Mouse (Mus musculus) hindbrain, embryonic 12.5 days (tissue): ENCODE data around the gene Chmp4b. TPM values are rescaled to one million over a fixed set of nuclear protein-coding genes. Genes with fewer than 3 reads are reported as not detected.

ENCODE experiments used
- ATAC-seq: fragments of 200-750 bp; cut with Nextera tagmentation; 2 replicates; pipeline ENCODE4 v1.8.0; 2017; ENCODE audit warnings: moderate TSS enrichment; ENCODE audit not compliant: low FRiP score
- H3K27ac ChIP-seq: fragments of 300-500 bp; sonication (generic); 2 replicates; pipeline ENCODE4 v1.5.1; 2016; ENCODE audit warnings: mild to moderate bottlenecking
- H3K27me3 ChIP-seq: fragments of 300-500 bp; sonication (generic); 2 replicates; pipeline ENCODE4 v1.6.1; 2016; ENCODE audit warnings: mild to moderate bottlenecking
- H3K36me3 ChIP-seq: fragments of 300-500 bp; sonication (generic); 2 replicates; pipeline ENCODE4 v1.6.1; 2016; ENCODE audit warnings: mild to moderate bottlenecking
- H3K4me1 ChIP-seq: fragments of 300-500 bp; sonication (generic); 2 replicates; pipeline ENCODE4 v1.6.1; 2016
- H3K4me2 ChIP-seq: fragments of 300-500 bp; sonication (generic); replicated peaks from 2 replicates; pipeline ENCODE4 v1.6.1; 2016; ENCODE audit warnings: mild to moderate bottlenecking
- H3K4me3 ChIP-seq: fragments of 300-500 bp; sonication (generic); 2 replicates; pipeline ENCODE4 v1.5.1; 2016; ENCODE audit warnings: mild to moderate bottlenecking
- H3K9ac ChIP-seq: fragments of 300-500 bp; sonication (generic); 2 replicates; pipeline ENCODE4 v1.6.1; 2016; ENCODE audit warnings: mild to moderate bottlenecking, moderate library complexity
- H3K9me3 ChIP-seq: fragments of 300-500 bp; sonication (generic); replicated peaks from 2 replicates; pipeline ENCODE4 v1.6.1; 2016; ENCODE audit warnings: mild to moderate bottlenecking
- WGBS: fragments of 180-500 bp; shearing (Covaris S2); methylation state at CpG from one replicate; pipeline ENCODE4 v1.1.7; 2016; 5-methylcytosine and 5-hydroxymethylcytosine counted together
- polyA plus RNA-seq: library from polyadenylated mRNA; unstranded; fragments of >200 nt; fragmentation: Nextera tagmentation; extraction: Ambion mirVana; gene quantifications from 2 replicates; pipeline ENCODE4 v1.2.1, GENCODE M21; 2016

Chmp4b gene
- 26.6 and 28.4 TPM in 2 replicates for polyA plus RNA-seq

DNA sequence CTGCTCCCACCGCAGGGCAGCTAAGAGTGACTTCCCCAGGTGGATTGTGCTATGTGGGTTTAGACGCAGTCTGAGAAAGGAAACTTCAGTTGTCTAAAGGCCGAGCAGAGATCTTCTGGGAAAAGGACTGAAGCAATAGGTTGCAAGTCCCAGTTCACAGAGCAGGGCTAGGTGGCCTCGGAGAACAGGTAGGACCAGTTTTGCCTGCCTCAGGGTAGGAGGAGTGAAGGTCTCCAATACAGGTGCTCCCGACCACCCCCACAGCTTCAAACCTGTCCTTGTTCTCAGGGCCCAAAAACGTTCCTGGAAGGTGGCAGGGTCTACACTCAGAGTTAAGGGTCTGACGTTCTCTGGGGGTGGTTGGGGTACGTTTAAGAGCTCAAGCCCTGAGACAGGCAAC, at the start of gene Chmp4b:
Gene Chmp4b (plus strand): TSS at position 343 of the 400 bp plus-strand sequence.
- no peaks in the 10 kb centered on the region for H3K27me3 ChIP-seq
- no peaks in the 10 kb centered on the region for H3K9me3 ChIP-seq
- ATAC-seq: no peak
- no peak within 1 kb of the TSS for H3K4me3 ChIP-seq
- no peak within 1 kb of the TSS for H3K4me2 ChIP-seq
- 54% methylated on average over 8 of the region's 8 CpGs for WGBS
- H3K27ac ChIP-seq: no peak within 1 kb of the TSS
- H3K9ac ChIP-seq: no peak within 1 kb of the TSS
- no peaks in the 10 kb centered on the region for H3K4me1 ChIP-seq
- no peaks in the 10 kb centered on the region for H3K36me3 ChIP-seq

GRCm38 (mm10) chr2:154603007-154603637, 48.4 kb upstream of the Chmp4b start:
- ATAC-seq: no peak; the same call in 1 of the 2 replicates
- H3K4me3 ChIP-seq: peak overlapping the region; percentile 70
- H3K4me1 ChIP-seq: peaks cover 13% of the 10 kb centered on the region
- H3K4me2 ChIP-seq: peak overlapping the region; percentile 67
- H3K9ac ChIP-seq: peak overlapping the region; percentile 80
- H3K9me3 ChIP-seq: no peaks in the 10 kb centered on the region
- peak overlapping the region; percentile 26 for H3K27ac ChIP-seq
- WGBS: 17% methylated on average over 22 of the region's 22 CpGs
- H3K36me3 ChIP-seq: no peaks in the 10 kb centered on the region
- H3K27me3 ChIP-seq: no peaks in the 10 kb centered on the region

- under 1% methylated on average over 13 of the region's 13 CpGs for WGBS
- H3K27me3 ChIP-seq: no peaks in the 10 kb centered on the region
- H3K4me3 ChIP-seq: peak within 1 kb of the TSS; percentile 70
- no peaks in the 10 kb centered on the region for H3K9me3 ChIP-seq
- H3K9ac ChIP-seq: peak within 1 kb of the TSS; percentile 80
- no peaks in the 10 kb centered on the region for H3K36me3 ChIP-seq
- peak within 1 kb of the TSS; percentile 26 for H3K27ac ChIP-seq
- ATAC-seq: peak; percentile 100
- H3K4me2 ChIP-seq: peak within 1 kb of the TSS; percentile 67
- H3K4me1 ChIP-seq: peaks cover 13% of the 10 kb centered on the region
Observed at GRCm38 (mm10) chr2:154603638-154604153, 47.8 kb upstream of the Chmp4b start, which contains the start of gene Pxmp4. Pxmp4 (minus strand) TSS chr2:154603708.

- no peaks in the 10 kb centered on the region for H3K27me3 ChIP-seq
- no peaks in the 10 kb centered on the region for H3K9me3 ChIP-seq
- no peaks in the 10 kb centered on the region for H3K36me3 ChIP-seq
- H3K9ac ChIP-seq: no peak overlapping the region
- H3K4me3 ChIP-seq: peak overlapping the region; percentile 70
- peak overlapping the region; percentile 67 for H3K4me2 ChIP-seq
- H3K4me1 ChIP-seq: peaks cover 13% of the 10 kb centered on the region
- H3K27ac ChIP-seq: no peak overlapping the region
- ATAC-seq: no peak
- WGBS: 38% methylated on average over 7 of the region's 7 CpGs
Observed at GRCm38 (mm10) chr2:154604156-154604555, 47.3 kb upstream of the Chmp4b start.

GRCm38 (mm10) chr2:154606965-154607364, 44.5 kb upstream of the Chmp4b start:
- H3K9ac ChIP-seq: no peak overlapping the region
- H3K27ac ChIP-seq: no peak overlapping the region
- H3K9me3 ChIP-seq: no peaks in the 10 kb centered on the region
- WGBS: 89% methylated on average over 1 of the region's 1 CpGs
- no peaks in the 10 kb centered on the region for H3K36me3 ChIP-seq
- no peak overlapping the region for H3K4me2 ChIP-seq
- no peaks in the 10 kb centered on the region for H3K27me3 ChIP-seq
- no peak for ATAC-seq
- no peak overlapping the region for H3K4me3 ChIP-seq
- peaks cover 13% of the 10 kb centered on the region for H3K4me1 ChIP-seq

- 63% methylated on average over 10 of the region's 10 CpGs for WGBS
- no peaks in the 10 kb centered on the region for H3K27me3 ChIP-seq
- H3K4me2 ChIP-seq: no peak overlapping the region
- no peak for ATAC-seq
- H3K27ac ChIP-seq: no peak overlapping the region
- H3K4me1 ChIP-seq: peaks cover 15% of the 10 kb centered on the region
- no peaks in the 10 kb centered on the region for H3K9me3 ChIP-seq
- H3K4me3 ChIP-seq: no peak overlapping the region
- no peak overlapping the region for H3K9ac ChIP-seq
- no peaks in the 10 kb centered on the region for H3K36me3 ChIP-seq
Observed at GRCm38 (mm10) chr2:154609050-154609767, 42.3 kb upstream of the Chmp4b start.

DNA sequence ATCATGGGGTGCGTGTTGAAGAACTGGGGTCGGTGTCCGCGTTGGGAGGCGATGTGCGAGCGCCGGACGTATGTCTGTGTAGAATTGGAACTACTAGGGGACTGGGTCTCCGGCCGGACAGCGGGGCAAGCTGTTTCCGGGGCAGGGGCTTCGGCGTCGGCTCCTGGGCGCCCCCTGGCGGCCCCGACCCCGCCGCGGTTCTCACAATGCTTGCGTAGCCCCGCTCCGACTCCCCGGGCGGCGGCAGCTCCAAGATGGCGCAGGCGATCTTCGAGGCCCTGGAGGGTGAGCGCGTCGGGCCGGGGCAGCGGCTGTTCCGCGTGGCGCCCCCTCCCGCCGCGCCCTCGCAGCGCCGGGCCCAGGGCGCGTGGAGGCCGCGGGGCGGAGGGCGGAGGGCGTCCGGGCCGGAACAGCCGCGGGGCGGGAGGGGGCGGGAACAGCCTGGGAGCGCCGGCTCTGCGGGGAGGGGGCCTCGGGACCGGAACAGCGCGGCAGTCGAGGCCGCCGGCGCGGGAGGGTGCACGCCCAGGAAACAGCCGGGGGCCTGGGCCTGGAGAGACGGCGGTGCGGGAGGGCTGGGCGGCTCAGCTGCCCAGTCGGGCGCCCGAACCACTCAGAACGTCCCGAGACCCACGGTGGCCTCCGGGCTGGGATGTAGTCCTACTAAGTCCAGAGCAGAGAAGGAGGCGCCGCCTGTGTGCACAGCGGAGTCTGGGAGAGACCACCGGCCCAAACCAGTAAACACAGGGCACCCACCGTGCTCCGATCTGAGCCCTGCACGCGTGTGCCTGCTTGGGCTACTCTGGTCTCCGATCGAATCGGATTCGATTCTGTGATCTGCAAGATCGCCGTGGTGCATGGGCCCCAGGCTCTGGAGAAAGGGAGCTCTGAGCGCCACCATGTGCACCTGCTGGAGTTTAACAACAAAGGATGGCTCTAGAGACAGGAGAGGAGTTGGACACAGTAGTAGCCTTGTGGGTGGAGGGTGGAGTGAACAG, 38.1 kb upstream of the Chmp4b start, which contains the start of the genes Zfp341 and 4930519P11Rik:
Gene Zfp341 (plus strand): TSS at position 180 of the 998 bp plus-strand sequence.
Gene 4930519P11Rik (minus strand): TSS at position 320 of the 998 bp plus-strand sequence.
- Histone ChIP-seq H3K27me3 (no peaks in the 10 kb centered on the region), H3K9ac (peak within 1 kb of the TSS; percentile 78), H3K4me2 (peak within 1 kb of the TSS; percentile 67), H3K27ac (peak within 1 kb of the TSS; percentile 96), H3K36me3 (no peaks in the 10 kb centered on the region), H3K4me3 (peak within 1 kb of the TSS; percentile 55), H3K4me1 (peaks cover 17% of the 10 kb centered on the region), H3K9me3 (no peaks in the 10 kb centered on the region)
- under 1% methylated on average over 78 of the region's 98 CpGs for WGBS
- ATAC-seq: peak; percentile 95

- no peak overlapping the region for H3K27ac ChIP-seq
- no peaks in the 10 kb centered on the region for H3K27me3 ChIP-seq
- no peaks in the 10 kb centered on the region for H3K9me3 ChIP-seq
- H3K4me3 ChIP-seq: no peak overlapping the region
- no peaks in the 10 kb centered on the region for H3K36me3 ChIP-seq
- 78% methylated on average over 19 of the region's 19 CpGs for WGBS
- peak overlapping the region; percentile 67; the same call in 1 of the 2 replicates for H3K4me2 ChIP-seq
- peak overlapping the region; percentile 29; the same call in 1 of the 2 replicates for H3K9ac ChIP-seq
- no peak for ATAC-seq
- peaks cover 17% of the 10 kb centered on the region for H3K4me1 ChIP-seq
Observed at GRCm38 (mm10) chr2:154614841-154615576, 36.5 kb upstream of the Chmp4b start.

DNA sequence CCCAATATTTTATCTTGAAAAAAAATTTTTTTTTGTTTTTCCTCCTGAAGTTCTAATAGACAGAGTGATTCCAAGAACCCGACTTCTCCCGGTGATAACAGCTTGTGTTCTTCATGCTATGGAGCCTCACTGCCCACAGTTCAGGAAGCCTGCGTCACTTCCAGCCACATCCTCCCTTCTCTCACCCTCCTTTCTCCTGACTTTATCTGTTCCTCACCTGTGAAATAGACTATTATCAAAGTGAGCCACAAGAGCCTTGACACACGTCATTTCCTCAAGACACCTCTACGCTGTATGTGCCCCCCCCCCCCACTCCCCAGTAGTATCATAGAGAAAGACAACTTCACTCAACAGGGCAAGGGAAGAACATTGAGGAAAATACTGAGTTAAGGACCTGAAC, 35.8 kb upstream of the Chmp4b start:
- Histone ChIP-seq H3K27me3 (no peaks in the 10 kb centered on the region), H3K4me1 (peaks cover 17% of the 10 kb centered on the region), H3K27ac (no peak overlapping the region), H3K9ac (no peak overlapping the region), H3K9me3 (no peaks in the 10 kb centered on the region), H3K36me3 (no peaks in the 10 kb centered on the region), H3K4me2 (no peak overlapping the region), H3K4me3 (no peak overlapping the region)
- ATAC-seq: no peak
- WGBS: 92% methylated on average over 5 of the region's 5 CpGs

- Histone ChIP-seq H3K4me2 (no peak overlapping the region), H3K9me3 (no peaks in the 10 kb centered on the region), H3K4me1 (peaks cover 17% of the 10 kb centered on the region), H3K4me3 (no peak overlapping the region), H3K36me3 (no peaks in the 10 kb centered on the region), H3K9ac (no peak overlapping the region), H3K27ac (no peak overlapping the region), H3K27me3 (no peaks in the 10 kb centered on the region)
- WGBS: 89% methylated on average over 3 of the region's 3 CpGs
- no peak for ATAC-seq
Observed at GRCm38 (mm10) chr2:154617061-154617460, 34.4 kb upstream of the Chmp4b start.

GRCm38 (mm10) chr2:154621684-154622083, 29.8 kb upstream of the Chmp4b start:
- Histone ChIP-seq H3K36me3 (peaks cover 32% of the 10 kb centered on the region), H3K27me3 (no peaks in the 10 kb centered on the region), H3K9me3 (no peaks in the 10 kb centered on the region; the same call in 1 of the 2 replicates), H3K4me2 (no peak overlapping the region), H3K27ac (no peak overlapping the region), H3K4me1 (no peaks in the 10 kb centered on the region), H3K4me3 (no peak overlapping the region), H3K9ac (no peak overlapping the region)
- 82% methylated on average over 5 of the region's 5 CpGs for WGBS
- ATAC-seq: no peak
